Mouse (Mus musculus): ENCODE results near the gene Srrm4. TPM values are rescaled to one million over a fixed set of nuclear protein-coding genes. Genes with fewer than 3 reads are reported as not detected.

The Srrm4 gene
- polyA plus RNA-seq (2015; fragmentation: Nextera tagmentation; extraction: Ambion mirVana), result 0.27 and 0.58 TPM in 2 replicates

DNA sequence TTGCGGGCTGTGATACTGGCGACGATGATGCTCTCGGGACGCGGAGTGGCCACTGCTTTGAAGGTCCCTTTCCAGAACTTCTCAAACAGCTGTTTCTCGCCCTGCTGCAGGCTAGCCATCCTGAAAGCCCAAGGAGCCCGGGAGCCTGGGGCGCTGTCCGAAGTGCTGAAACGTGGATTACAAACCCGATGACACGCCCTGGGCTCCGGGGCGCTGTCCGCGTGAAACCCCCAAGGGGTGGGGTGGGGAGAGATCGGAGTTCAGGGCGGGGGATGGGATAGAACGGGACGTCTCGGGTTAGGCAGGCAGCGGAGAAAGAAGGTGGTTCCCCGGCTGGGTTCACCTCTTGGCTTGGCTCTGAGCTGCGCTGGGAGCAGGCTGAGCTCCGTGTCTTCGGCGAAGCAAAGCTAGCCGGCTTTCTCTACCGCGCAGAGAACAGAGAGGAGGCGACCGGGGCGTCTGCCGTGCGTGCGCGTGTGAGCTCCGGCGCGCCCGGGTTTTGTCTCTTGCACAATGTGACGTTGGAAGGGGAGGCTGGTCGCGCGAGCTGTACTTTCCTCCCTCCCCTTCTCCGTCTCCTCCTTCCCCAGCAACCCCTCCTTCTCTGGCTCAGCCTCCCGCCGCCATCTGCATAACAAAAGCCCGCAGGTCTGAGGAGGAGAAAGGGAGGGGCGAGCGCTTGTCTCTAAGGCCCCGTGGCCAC lies at the start of gene Srrm4:
Gene Srrm4 (minus strand): TSS at position 472 of the 703 bp plus-strand sequence.
- Histone ChIP-seq H3K36me3 (no peaks in the 10 kb centered on the region), H3K27ac (no peak within 1 kb of the TSS), H3K4me1 (no peaks in the 10 kb centered on the region), H3K9me3 (no peaks in the 10 kb centered on the region), H3K4me2 (peak within 1 kb of the TSS; percentile 37), H3K4me3 (peak within 1 kb of the TSS; percentile 7; the same call in 1 of the 2 replicates), H3K27me3 (peaks cover 47% of the 10 kb centered on the region), H3K9ac (no peak within 1 kb of the TSS)
- no peak for ATAC-seq (ENCODE audit: borderline replicate concordance, extremely low read depth, low FRiP score, low TSS enrichment)
- WGBS, result under 1% methylated on average over 53 of the region's 53 CpGs

DNA sequence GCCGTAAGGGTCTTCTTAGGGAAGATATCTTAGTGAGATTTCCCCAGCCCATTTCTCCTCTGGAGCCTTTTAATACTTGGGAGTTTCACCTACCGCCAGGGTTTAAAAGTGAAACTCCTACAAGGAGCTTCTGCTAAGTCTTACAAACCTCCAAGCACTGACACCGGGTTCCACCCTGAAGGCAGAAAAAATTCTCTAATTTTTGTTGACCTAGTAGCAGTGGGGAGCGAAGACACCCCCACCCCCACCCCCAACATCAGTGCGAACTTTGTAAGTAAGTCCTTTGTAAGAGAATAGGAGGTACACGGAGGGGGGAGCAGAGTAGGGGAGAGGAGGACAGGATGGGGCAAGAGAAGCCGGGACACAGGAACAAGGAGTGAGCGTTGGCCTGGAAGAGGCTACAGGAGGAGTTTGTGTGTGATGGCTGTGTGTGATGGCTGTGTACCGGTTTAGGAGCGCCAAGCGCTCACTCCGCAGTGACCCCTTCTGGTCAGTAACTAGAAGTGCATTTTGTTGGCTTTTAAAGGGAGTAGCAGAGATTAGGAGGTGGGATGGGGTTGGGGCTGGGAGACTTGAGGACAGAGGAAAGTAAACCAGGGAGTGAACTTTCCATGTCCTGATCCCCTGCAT lies 1.3 kb upstream of the Srrm4 start:
- WGBS, result 2% methylated on average over 12 of the region's 12 CpGs
- no peaks in the 10 kb centered on the region for H3K4me1 ChIP-seq
- no peaks in the 10 kb centered on the region for H3K9me3 ChIP-seq
- ATAC-seq (ENCODE audit: borderline replicate concordance, extremely low read depth, low FRiP score, low TSS enrichment), result no peak
- no peak overlapping the region for H3K9ac ChIP-seq
- H3K27ac ChIP-seq, result no peak overlapping the region
- H3K27me3 ChIP-seq, result peaks cover 47% of the 10 kb centered on the region
- H3K4me3 ChIP-seq, result no peak overlapping the region
- H3K36me3 ChIP-seq, result no peaks in the 10 kb centered on the region
- H3K4me2 ChIP-seq, result no peak overlapping the region; the same call in 1 of the 2 replicates

DNA sequence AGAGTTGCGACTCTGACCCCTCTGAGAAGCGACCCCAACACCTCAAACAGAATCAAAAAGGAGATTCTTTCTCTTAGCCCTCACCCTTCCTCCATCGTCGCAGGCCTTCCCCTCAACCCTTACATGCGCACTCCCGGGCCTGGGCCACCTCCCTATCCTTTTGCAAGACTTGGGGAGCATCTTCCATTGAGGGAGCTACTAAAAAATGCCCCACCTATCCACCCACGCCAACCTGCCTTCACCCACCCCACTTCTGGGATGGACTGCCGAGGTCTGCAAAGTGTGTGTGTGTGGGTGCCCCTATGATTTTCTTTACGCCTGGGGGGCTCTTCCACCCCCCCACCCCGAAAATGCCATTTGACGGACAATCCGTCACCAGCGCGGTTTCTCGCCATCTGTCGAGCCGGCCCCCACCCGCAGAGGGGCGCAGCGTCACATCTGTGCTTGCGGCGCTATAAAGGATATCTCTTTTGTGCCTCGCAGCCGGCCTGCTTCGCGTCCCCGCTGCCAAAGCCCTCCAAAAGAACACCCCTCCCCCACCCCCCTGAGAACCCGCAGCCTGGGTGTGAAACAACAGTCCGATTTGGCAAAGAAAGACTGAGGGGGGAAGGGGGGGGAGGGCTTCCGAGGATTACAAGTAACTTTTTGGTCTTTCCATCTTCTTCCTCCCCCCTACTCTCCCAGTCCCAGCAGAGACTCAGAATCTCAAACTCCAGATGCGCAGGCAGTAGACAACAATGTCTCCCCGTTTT lies 608 bp upstream of the Srrm4 start:
- Histone ChIP-seq H3K4me3 (peak overlapping the region; percentile 7; the same call in 1 of the 2 replicates), H3K36me3 (no peaks in the 10 kb centered on the region), H3K4me2 (peak overlapping the region; percentile 37), H3K9me3 (no peaks in the 10 kb centered on the region), H3K27me3 (peaks cover 47% of the 10 kb centered on the region), H3K9ac (no peak overlapping the region), H3K27ac (no peak overlapping the region), H3K4me1 (no peaks in the 10 kb centered on the region)
- WGBS, result 1% methylated on average over 32 of the region's 32 CpGs
- ATAC-seq (ENCODE audit: borderline replicate concordance, extremely low read depth, low FRiP score, low TSS enrichment), result no peak

DNA sequence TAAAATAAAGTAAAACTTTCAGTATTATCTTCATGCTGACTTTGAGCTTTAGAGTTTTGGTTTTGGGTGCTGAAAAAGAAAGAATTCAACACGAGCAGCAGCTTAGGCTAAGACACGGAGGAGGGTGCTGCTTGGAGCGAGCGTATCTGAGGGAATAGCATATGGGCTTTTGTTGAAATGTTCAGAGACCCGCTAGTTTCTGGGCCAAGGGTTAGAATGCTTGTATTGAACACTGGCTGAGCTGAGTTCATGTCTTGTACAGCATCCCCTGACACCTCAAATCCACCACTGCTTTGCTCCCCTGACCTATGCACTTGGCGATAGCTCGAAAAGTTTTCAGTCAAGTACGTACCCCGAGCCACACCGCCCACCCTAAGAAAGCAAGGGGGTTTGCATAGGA lies 919 bp downstream of the Srrm4 start:
- peaks cover 47% of the 10 kb centered on the region for H3K27me3 ChIP-seq
- WGBS, result 7% methylated on average over 10 of the region's 10 CpGs
- H3K9ac ChIP-seq, result no peak overlapping the region
- no peak overlapping the region for H3K4me2 ChIP-seq
- ATAC-seq (ENCODE audit: borderline replicate concordance, extremely low read depth, low FRiP score, low TSS enrichment), result no peak; the same call in 1 of the 2 replicates
- H3K4me1 ChIP-seq, result no peaks in the 10 kb centered on the region
- no peaks in the 10 kb centered on the region for H3K9me3 ChIP-seq
- no peak overlapping the region for H3K4me3 ChIP-seq
- H3K27ac ChIP-seq, result no peak overlapping the region
- no peaks in the 10 kb centered on the region for H3K36me3 ChIP-seq

DNA sequence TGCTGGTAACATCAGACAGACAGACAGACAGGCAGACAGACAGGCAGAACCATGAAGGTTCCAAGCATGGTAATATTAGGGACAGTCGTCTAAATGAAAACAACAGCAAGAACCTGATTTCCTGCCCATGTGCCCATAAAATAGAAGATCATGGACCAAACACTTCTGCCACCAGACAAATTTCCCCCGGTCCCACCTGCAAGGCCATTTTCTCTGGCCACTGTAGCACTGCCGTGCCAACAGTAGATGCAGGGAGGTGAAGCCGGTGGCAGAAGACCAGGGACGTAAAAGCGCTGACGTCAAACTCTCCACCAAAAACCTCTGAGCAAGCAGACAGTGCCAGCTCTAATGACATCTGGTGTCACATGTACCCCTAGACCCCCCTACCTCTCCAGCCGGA lies 2.0 kb downstream of the Srrm4 start:
- H3K9me3 ChIP-seq, result no peaks in the 10 kb centered on the region
- no peaks in the 10 kb centered on the region for H3K36me3 ChIP-seq
- no peak overlapping the region for H3K4me3 ChIP-seq
- H3K4me2 ChIP-seq, result no peak overlapping the region
- no peak for ATAC-seq (ENCODE audit: borderline replicate concordance, extremely low read depth, low FRiP score, low TSS enrichment)
- no peak overlapping the region for H3K9ac ChIP-seq
- no peaks in the 10 kb centered on the region for H3K4me1 ChIP-seq
- peaks cover 47% of the 10 kb centered on the region for H3K27me3 ChIP-seq
- no peak overlapping the region for H3K27ac ChIP-seq
- 66% methylated on average over 8 of the region's 8 CpGs for WGBS

DNA sequence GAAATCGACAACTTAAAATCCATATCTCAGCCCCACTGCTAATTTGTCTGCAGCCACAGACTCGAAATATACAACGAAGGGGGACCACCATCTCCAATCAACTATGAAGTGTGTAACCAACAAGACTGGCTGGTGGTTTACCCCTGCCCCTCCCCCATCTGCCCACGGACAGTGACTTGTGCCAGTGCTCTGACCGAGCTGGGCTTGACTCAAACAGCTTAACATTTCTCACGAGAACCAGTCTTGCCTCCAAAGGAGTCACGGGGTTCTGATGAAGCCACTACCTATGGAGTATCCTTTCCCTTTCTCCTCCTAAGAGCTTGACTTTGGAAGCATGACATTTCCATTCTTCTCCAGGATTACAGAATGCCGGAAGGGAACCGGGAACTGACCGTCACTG lies 2.8 kb downstream of the Srrm4 start:
- H3K4me1 ChIP-seq, result no peaks in the 10 kb centered on the region
- no peaks in the 10 kb centered on the region for H3K36me3 ChIP-seq
- H3K27ac ChIP-seq, result no peak overlapping the region
- H3K9me3 ChIP-seq, result no peaks in the 10 kb centered on the region
- 52% methylated on average over 10 of the region's 10 CpGs for WGBS
- H3K4me2 ChIP-seq, result no peak overlapping the region
- peaks cover 44% of the 10 kb centered on the region for H3K27me3 ChIP-seq
- H3K4me3 ChIP-seq, result no peak overlapping the region
- no peak overlapping the region for H3K9ac ChIP-seq
- no peak for ATAC-seq (ENCODE audit: borderline replicate concordance, extremely low read depth, low FRiP score, low TSS enrichment)

DNA sequence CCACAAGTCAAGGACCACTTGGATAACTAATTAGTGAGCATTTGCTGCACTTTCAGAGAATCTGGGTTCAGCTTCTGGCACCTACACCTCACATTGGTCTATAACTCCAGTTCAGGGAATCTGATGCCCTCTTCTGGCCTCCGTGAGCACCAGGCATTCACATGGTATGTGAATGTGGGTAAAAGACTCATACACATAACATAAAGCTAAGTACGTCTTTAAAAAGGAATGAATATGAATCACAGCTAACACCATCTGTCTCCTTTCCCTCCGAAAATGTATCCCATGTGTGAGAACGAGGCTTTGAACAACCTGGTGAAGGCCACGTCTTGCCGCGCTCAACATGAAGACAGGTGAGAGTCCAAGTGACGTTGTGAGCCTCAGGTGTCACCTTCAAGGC lies 12.1 kb downstream of the Srrm4 start:
- Histone ChIP-seq H3K4me3 (no peak overlapping the region), H3K9me3 (no peaks in the 10 kb centered on the region), H3K4me1 (no peaks in the 10 kb centered on the region), H3K9ac (no peak overlapping the region), H3K4me2 (no peak overlapping the region), H3K27me3 (no peaks in the 10 kb centered on the region), H3K36me3 (no peaks in the 10 kb centered on the region), H3K27ac (no peak overlapping the region)
- no peak for ATAC-seq (ENCODE audit: borderline replicate concordance, extremely low read depth, low FRiP score, low TSS enrichment)
- whole genome bisulfite sequencing, result 83% methylated on average over 8 of the region's 8 CpGs

DNA sequence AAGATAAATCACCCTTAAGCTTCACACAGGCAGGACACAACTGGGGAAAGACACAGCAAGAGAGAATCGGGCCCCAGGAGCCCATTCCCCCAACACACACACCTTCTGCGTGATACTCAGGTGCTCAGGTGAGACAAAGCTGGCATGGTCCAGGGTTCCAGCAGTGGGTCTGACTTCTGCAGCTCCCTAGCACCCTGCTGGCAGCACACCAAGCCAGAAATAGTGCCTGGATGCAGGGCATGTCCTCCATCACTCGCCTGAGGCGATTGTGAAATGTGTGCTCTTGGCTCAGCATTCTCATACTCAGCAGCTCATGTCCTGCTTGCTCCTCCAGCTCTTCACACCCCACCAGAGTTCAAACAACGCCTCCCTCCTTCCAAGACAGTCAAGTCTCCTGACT lies 14.5 kb downstream of the Srrm4 start:
- 61% methylated on average over 5 of the region's 5 CpGs for WGBS
- no peak overlapping the region for H3K27ac ChIP-seq
- ATAC-seq (ENCODE audit: borderline replicate concordance, extremely low read depth, low FRiP score, low TSS enrichment), result no peak
- no peak overlapping the region for H3K4me2 ChIP-seq
- H3K9me3 ChIP-seq, result no peaks in the 10 kb centered on the region
- no peaks in the 10 kb centered on the region for H3K36me3 ChIP-seq
- no peak overlapping the region for H3K4me3 ChIP-seq
- no peaks in the 10 kb centered on the region for H3K4me1 ChIP-seq
- H3K9ac ChIP-seq, result no peak overlapping the region
- H3K27me3 ChIP-seq, result no peaks in the 10 kb centered on the region

DNA sequence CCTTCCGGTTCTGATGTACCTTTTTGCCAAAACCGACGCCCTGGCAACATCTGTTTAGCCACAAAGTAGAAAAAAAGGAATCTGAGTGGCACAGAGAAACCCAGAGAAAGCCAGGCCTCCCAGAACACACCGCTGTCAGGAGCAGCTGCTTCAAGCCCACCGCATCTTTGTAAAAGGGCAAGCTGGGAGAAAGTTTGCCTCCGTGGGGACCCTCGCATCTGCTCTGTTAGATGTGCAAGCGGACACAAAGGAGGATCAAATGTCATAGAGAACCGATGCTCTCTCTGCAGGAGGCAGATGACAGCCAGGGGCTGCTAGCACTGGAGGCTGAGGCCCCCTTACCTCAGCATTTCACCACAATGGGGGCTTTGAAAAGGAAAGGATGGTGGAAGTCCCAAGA lies 18.3 kb downstream of the Srrm4 start:
- 34% methylated on average over 9 of the region's 9 CpGs for WGBS

DNA sequence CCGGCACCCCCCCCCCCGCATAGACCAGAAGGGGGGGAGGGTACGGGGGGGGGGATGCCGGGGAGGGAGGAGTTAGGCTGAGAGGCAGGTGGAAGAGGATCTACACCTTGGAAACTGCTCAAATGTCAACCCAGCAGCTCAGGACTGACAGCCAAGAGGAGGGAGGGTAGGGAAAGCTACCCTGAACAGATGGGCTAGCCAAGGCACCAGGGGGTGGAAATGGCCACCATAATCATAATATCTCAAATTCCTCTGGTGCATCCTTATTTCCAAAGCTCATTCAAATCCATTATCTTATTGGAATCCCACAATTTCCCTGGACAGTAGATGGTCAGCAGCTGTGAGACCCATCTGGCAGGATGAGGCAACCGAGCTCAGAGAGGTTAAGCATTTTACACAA lies 19.7 kb downstream of the Srrm4 start:
- Histone ChIP-seq H3K9ac (no peak overlapping the region), H3K4me3 (no peak overlapping the region), H3K4me1 (no peaks in the 10 kb centered on the region), H3K4me2 (no peak overlapping the region), H3K27me3 (no peaks in the 10 kb centered on the region; the same call in 1 of the 2 replicates), H3K36me3 (no peaks in the 10 kb centered on the region), H3K9me3 (no peaks in the 10 kb centered on the region), H3K27ac (no peak overlapping the region)
- WGBS, result 47% methylated on average over 1 of the region's 5 CpGs
- ATAC-seq (ENCODE audit: borderline replicate concordance, extremely low read depth, low FRiP score, low TSS enrichment), result no peak

More for the DNA sequence above, 18.3 kb downstream of the Srrm4 start:
- no peaks in the 10 kb centered on the region for H3K9me3 ChIP-seq
- H3K36me3 ChIP-seq, result no peaks in the 10 kb centered on the region
- H3K9ac ChIP-seq, result no peak overlapping the region
- no peaks in the 10 kb centered on the region for H3K4me1 ChIP-seq
- H3K27ac ChIP-seq, result no peak overlapping the region
- H3K27me3 ChIP-seq, result no peaks in the 10 kb centered on the region; the same call in 1 of the 2 replicates
- no peak overlapping the region for H3K4me3 ChIP-seq
- H3K4me2 ChIP-seq, result no peak overlapping the region
- no peak for ATAC-seq (ENCODE audit: borderline replicate concordance, extremely low read depth, low FRiP score, low TSS enrichment)

DNA sequence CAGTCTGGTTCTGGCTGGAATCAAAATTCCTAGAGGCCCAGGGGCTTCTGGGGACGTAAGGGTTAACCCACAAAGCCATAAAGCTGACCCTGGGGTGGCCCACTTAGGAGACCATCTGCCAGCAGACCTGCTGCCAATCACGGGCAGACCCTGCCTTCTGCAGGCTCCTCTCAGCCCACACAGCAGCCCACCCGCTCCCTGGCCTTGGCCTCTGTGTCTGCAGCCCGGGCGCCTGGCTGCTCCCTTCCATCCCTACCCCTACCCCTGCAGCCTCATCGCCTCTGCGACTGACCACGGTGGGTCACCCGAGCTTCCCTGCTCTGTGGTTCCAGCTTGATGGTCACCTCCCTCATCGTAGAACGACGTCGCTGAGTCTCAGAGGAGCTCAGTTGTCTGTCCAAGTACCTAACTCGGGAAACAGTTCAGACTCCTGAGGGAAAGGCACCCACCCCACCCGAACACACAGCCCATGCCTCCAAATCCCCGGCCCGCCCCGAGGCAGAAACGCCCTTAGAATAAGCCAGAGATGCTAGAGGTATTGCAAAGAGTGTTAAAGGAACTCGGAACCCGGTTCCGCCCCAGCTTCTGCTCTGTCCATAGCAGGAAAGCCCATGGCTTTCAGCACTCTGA lies 20.3 kb downstream of the Srrm4 start:
- no peaks in the 10 kb centered on the region; the same call in 1 of the 2 replicates for H3K27me3 ChIP-seq
- H3K36me3 ChIP-seq, result no peaks in the 10 kb centered on the region
- H3K27ac ChIP-seq, result no peak overlapping the region
- no peaks in the 10 kb centered on the region for H3K4me1 ChIP-seq
- 20% methylated on average over 22 of the region's 22 CpGs for WGBS
- no peak overlapping the region for H3K4me3 ChIP-seq
- no peaks in the 10 kb centered on the region for H3K9me3 ChIP-seq
- no peak overlapping the region for H3K4me2 ChIP-seq
- H3K9ac ChIP-seq, result no peak overlapping the region
- no peak for ATAC-seq (ENCODE audit: borderline replicate concordance, extremely low read depth, low FRiP score, low TSS enrichment)
